Mouse (Mus musculus): ENCODE data around the gene Krt25. TPM values are rescaled to one million over a fixed set of nuclear protein-coding genes. Genes with fewer than 3 reads are reported as not detected.

Krt25 gene
- polyA plus RNA-seq, 1 experiment from 2014 or later: 0.29 TPM

GRCm38 (mm10) chr11:99292846-99293245, 29.9 kb downstream of the Krt25 start:
- Histone ChIP-seq H3K36me3 (ENCODE audit: control insufficient read depth, insufficient read depth, low read length) (no peaks in the 10 kb centered on the region), H3K27ac (ENCODE audit: low read length) (no peak overlapping the region), H3K9ac (ENCODE audit: low read depth, low read length) (no peak overlapping the region), H3K4me2 (ENCODE audit: low read length) (no peak overlapping the region), H3K4me3 (ENCODE audit: low read depth, low read length) (no peak overlapping the region), H3K27me3 (ENCODE audit: control insufficient read depth, insufficient read depth, low read depth, low read length) (no peaks in the 10 kb centered on the region), H3K9me3 (replicated peaks; ENCODE audit: control insufficient read depth, low read length, poor library complexity, severe bottlenecking) (no peaks in the 10 kb centered on the region), H3K4me1 (ENCODE audit: control insufficient read depth, insufficient read depth, low read length) (no peaks in the 10 kb centered on the region)
- no peak for ATAC-seq
- 63% methylated on average over 5 of the region's 5 CpGs for WGBS

DNA sequence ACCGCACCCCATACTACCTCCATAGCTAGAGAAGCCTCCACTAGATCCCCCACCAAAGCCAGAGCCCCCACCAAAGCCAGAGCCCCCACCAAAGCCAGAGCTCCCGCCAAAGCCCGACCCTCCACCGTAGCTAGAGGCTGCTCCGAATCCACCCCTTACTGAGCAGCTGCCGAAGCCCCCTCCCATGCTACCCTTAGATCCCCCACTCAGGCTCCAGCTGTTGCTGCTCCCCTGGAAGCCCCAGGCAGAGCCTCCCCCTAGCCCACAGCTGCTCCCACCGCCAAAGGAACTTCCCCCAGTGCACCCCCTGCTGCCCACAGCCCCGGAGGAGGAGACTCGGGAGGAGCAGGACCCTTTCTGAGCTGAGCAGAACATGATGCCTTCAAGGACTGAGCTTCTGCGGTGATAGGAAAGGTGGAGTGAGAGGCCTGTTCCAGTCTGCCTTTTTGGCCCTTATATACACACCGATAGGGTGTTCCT, 37.9 kb downstream of the Krt25 start, which contains the start of gene Krt24:
TSS of gene Krt24 (minus strand) at position 430 of the 480 bp plus-strand sequence.
- no peaks in the 10 kb centered on the region for H3K36me3 ChIP-seq (ENCODE audit: control insufficient read depth, insufficient read depth, low read length)
- no peak within 1 kb of the TSS for H3K4me3 ChIP-seq (ENCODE audit: low read depth, low read length)
- no peak within 1 kb of the TSS for H3K9ac ChIP-seq (ENCODE audit: low read depth, low read length)
- no peaks in the 10 kb centered on the region for H3K9me3 ChIP-seq (replicated peaks; ENCODE audit: control insufficient read depth, low read length, poor library complexity, severe bottlenecking)
- H3K4me2 ChIP-seq (ENCODE audit: low read length): no peak within 1 kb of the TSS
- WGBS: 47% methylated on average over 10 of the region's 11 CpGs
- no peak within 1 kb of the TSS for H3K27ac ChIP-seq (ENCODE audit: low read length)
- H3K4me1 ChIP-seq (ENCODE audit: control insufficient read depth, insufficient read depth, low read length): 0 out of 2 replicates have a peak, but pooled peaks cover 2% of the 10 kb centered on the region
- ATAC-seq: no peak
- no peaks in the 10 kb centered on the region for H3K27me3 ChIP-seq (ENCODE audit: control insufficient read depth, insufficient read depth, low read depth, low read length)

- no peak overlapping the region for H3K27ac ChIP-seq (ENCODE audit: low read length)
- no peak overlapping the region for H3K4me3 ChIP-seq (ENCODE audit: low read depth, low read length)
- no peak overlapping the region for H3K4me2 ChIP-seq (ENCODE audit: low read length)
- H3K9me3 ChIP-seq (replicated peaks; ENCODE audit: control insufficient read depth, low read length, poor library complexity, severe bottlenecking): no peaks in the 10 kb centered on the region
- no peak for ATAC-seq
- 55% methylated on average over 5 of the region's 5 CpGs for WGBS
- H3K27me3 ChIP-seq (ENCODE audit: control insufficient read depth, insufficient read depth, low read depth, low read length): no peaks in the 10 kb centered on the region
- H3K4me1 ChIP-seq (ENCODE audit: control insufficient read depth, insufficient read depth, low read length): 0 out of 2 replicates have a peak, but pooled peaks cover 2% of the 10 kb centered on the region
- no peaks in the 10 kb centered on the region for H3K36me3 ChIP-seq (ENCODE audit: control insufficient read depth, insufficient read depth, low read length)
- no peak overlapping the region for H3K9ac ChIP-seq (ENCODE audit: low read depth, low read length)
Measured at GRCm38 (mm10) chr11:99284011-99284410, 38.7 kb downstream of the Krt25 start.

DNA sequence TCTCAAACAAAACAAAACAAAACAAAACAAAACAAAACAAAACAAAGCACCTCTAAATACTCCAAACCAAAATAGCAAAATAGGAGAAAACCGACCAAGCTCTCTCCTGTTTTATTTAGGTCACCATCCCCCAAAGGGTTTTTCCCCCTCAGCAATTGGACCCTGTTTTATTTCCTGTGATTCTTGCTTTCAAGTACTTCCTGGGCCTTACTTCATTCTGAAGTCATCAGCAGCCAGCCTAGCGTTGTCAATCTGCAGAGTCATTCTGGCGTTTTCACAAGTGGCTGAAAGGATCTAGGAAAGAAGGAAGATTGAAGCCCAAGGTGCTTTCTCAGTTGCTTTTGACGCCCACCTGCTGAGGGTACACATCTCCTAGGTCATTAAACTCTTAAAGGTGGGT, 39.4 kb downstream of the Krt25 start:
- Histone ChIP-seq H3K9ac (ENCODE audit: low read depth, low read length) (no peak overlapping the region), H3K4me1 (ENCODE audit: control insufficient read depth, insufficient read depth, low read length) (0 out of 2 replicates have a peak, but pooled peaks cover 2% of the 10 kb centered on the region), H3K4me2 (ENCODE audit: low read length) (no peak overlapping the region), H3K27ac (ENCODE audit: low read length) (no peak overlapping the region), H3K27me3 (ENCODE audit: control insufficient read depth, insufficient read depth, low read depth, low read length) (no peaks in the 10 kb centered on the region), H3K36me3 (ENCODE audit: control insufficient read depth, insufficient read depth, low read length) (no peaks in the 10 kb centered on the region), H3K4me3 (ENCODE audit: low read depth, low read length) (no peak overlapping the region), H3K9me3 (replicated peaks; ENCODE audit: control insufficient read depth, low read length, poor library complexity, severe bottlenecking) (no peaks in the 10 kb centered on the region)
- WGBS: 57% methylated on average over 4 of the region's 4 CpGs
- ATAC-seq: no peak

DNA sequence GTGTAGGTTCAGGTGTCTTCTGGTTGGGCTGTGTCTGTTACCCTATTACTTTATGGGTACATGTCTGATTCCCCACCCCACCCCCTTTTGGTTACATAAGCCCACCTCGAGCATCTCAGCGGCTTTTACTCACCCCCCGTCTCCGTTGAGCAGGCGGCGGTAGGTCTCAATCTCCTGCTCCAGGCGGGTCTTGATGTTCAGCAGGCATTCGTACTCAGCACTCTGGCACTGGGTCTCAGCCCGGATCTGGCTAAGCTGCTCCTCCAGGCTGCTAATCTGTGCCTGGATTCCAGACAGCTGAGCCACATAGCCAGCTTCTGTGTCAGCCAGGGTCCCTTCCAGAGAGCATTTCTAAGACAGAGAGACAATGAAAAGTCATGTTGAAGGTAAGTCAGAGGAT, 41.6 kb downstream of the Krt25 start:
- ATAC-seq: no peak
- 77% methylated on average over 9 of the region's 9 CpGs for WGBS

GRCm38 (mm10) chr11:99279986-99280385, 42.8 kb downstream of the Krt25 start:
- Histone ChIP-seq H3K27ac (ENCODE audit: low read length) (no peak overlapping the region), H3K36me3 (ENCODE audit: control insufficient read depth, insufficient read depth, low read length) (no peaks in the 10 kb centered on the region), H3K4me1 (ENCODE audit: control insufficient read depth, insufficient read depth, low read length) (0 out of 2 replicates have a peak, but pooled peaks cover 2% of the 10 kb centered on the region), H3K9me3 (replicated peaks; ENCODE audit: control insufficient read depth, low read length, poor library complexity, severe bottlenecking) (no peaks in the 10 kb centered on the region), H3K27me3 (ENCODE audit: control insufficient read depth, insufficient read depth, low read depth, low read length) (no peaks in the 10 kb centered on the region), H3K4me2 (ENCODE audit: low read length) (no peak overlapping the region), H3K4me3 (ENCODE audit: low read depth, low read length) (no peak overlapping the region), H3K9ac (ENCODE audit: low read depth, low read length) (no peak overlapping the region)
- ATAC-seq: no peak
- 64% methylated on average over 5 of the region's 5 CpGs for WGBS

More for the DNA sequence above, 41.6 kb downstream of the Krt25 start:
- Histone ChIP-seq H3K4me1 (ENCODE audit: control insufficient read depth, insufficient read depth, low read length) (0 out of 2 replicates have a peak, but pooled peaks cover 2% of the 10 kb centered on the region), H3K4me3 (ENCODE audit: low read depth, low read length) (no peak overlapping the region), H3K36me3 (ENCODE audit: control insufficient read depth, insufficient read depth, low read length) (no peaks in the 10 kb centered on the region), H3K27ac (ENCODE audit: low read length) (no peak overlapping the region), H3K9me3 (replicated peaks; ENCODE audit: control insufficient read depth, low read length, poor library complexity, severe bottlenecking) (no peaks in the 10 kb centered on the region), H3K9ac (ENCODE audit: low read depth, low read length) (no peak overlapping the region), H3K27me3 (ENCODE audit: control insufficient read depth, insufficient read depth, low read depth, low read length) (no peaks in the 10 kb centered on the region), H3K4me2 (ENCODE audit: low read length) (no peak overlapping the region)

- Histone ChIP-seq H3K4me2 (ENCODE audit: low read length) (no peak overlapping the region), H3K4me1 (ENCODE audit: control insufficient read depth, insufficient read depth, low read length) (no peaks in the 10 kb centered on the region), H3K9me3 (replicated peaks; ENCODE audit: control insufficient read depth, low read length, poor library complexity, severe bottlenecking) (no peaks in the 10 kb centered on the region), H3K27ac (ENCODE audit: low read length) (no peak overlapping the region), H3K9ac (ENCODE audit: low read depth, low read length) (no peak overlapping the region), H3K27me3 (ENCODE audit: control insufficient read depth, insufficient read depth, low read depth, low read length) (no peaks in the 10 kb centered on the region), H3K36me3 (ENCODE audit: control insufficient read depth, insufficient read depth, low read length) (no peaks in the 10 kb centered on the region), H3K4me3 (ENCODE audit: low read depth, low read length) (no peak overlapping the region)
- ATAC-seq: no peak
- 65% methylated on average over 7 of the region's 7 CpGs for WGBS
Measured at GRCm38 (mm10) chr11:99276786-99277185, 46.0 kb downstream of the Krt25 start.

- ATAC-seq: no peak
- no peak overlapping the region for H3K9ac ChIP-seq (ENCODE audit: low read depth, low read length)
- WGBS: 87% methylated on average over 6 of the region's 6 CpGs
- H3K4me3 ChIP-seq (ENCODE audit: low read depth, low read length): no peak overlapping the region
- H3K27ac ChIP-seq (ENCODE audit: low read length): no peak overlapping the region
- H3K9me3 ChIP-seq (replicated peaks; ENCODE audit: control insufficient read depth, low read length, poor library complexity, severe bottlenecking): no peaks in the 10 kb centered on the region
- no peaks in the 10 kb centered on the region for H3K36me3 ChIP-seq (ENCODE audit: control insufficient read depth, insufficient read depth, low read length)
- no peak overlapping the region for H3K4me2 ChIP-seq (ENCODE audit: low read length)
- H3K4me1 ChIP-seq (ENCODE audit: control insufficient read depth, insufficient read depth, low read length): no peaks in the 10 kb centered on the region
- H3K27me3 ChIP-seq (ENCODE audit: control insufficient read depth, insufficient read depth, low read depth, low read length): no peaks in the 10 kb centered on the region
Measured at GRCm38 (mm10) chr11:99275624-99276023, 47.1 kb downstream of the Krt25 start.

GRCm38 (mm10) chr11:99272721-99273120, 50.0 kb downstream of the Krt25 start:
- Histone ChIP-seq H3K4me3 (ENCODE audit: low read depth, low read length) (no peak overlapping the region), H3K9me3 (replicated peaks; ENCODE audit: control insufficient read depth, low read length, poor library complexity, severe bottlenecking) (no peaks in the 10 kb centered on the region), H3K27ac (ENCODE audit: low read length) (no peak overlapping the region), H3K4me2 (ENCODE audit: low read length) (no peak overlapping the region), H3K27me3 (ENCODE audit: control insufficient read depth, insufficient read depth, low read depth, low read length) (no peaks in the 10 kb centered on the region), H3K36me3 (ENCODE audit: control insufficient read depth, insufficient read depth, low read length) (no peaks in the 10 kb centered on the region), H3K4me1 (ENCODE audit: control insufficient read depth, insufficient read depth, low read length) (no peaks in the 10 kb centered on the region), H3K9ac (ENCODE audit: low read depth, low read length) (no peak overlapping the region)
- 87% methylated on average over 4 of the region's 4 CpGs for WGBS
- no peak for ATAC-seq

Data from midbrain, embryonic 16.5 days (tissue).